Mouse (Mus musculus) bone marrow macrophage, adult 2 months (primary cell): ENCODE measurements around the gene Ankrd10. TPM values are rescaled to one million over a fixed set of nuclear protein-coding genes. Genes with fewer than 3 reads are reported as not detected.
"Not testable (repeated sequence)": the region's sequence is repeated elsewhere in the genome, so short reads cannot be mapped to it uniquely, and the experiment has no call there.

ENCODE experiments used
- H3K27ac ChIP-seq: 2 replicates; pipeline ENCODE4 v1.5.1; 2012; ENCODE audit warnings: low read depth, low read length; ENCODE audit not compliant: insufficient read depth
- H3K4me1 ChIP-seq: 2 replicates; pipeline ENCODE4 v1.6.1; 2012; ENCODE audit warnings: low read length; ENCODE audit not compliant: control insufficient read depth, insufficient read depth
- H3K4me3 ChIP-seq: 2 replicates; pipeline ENCODE4 v1.5.1; 2012; ENCODE audit warnings: mild to moderate bottlenecking, low read length, moderate library complexity; ENCODE audit not compliant: insufficient read depth
- CTCF ChIP-seq: IDR thresholded peaks from 2 replicates; pipeline ENCODE4 v1.5.1; 2012; ENCODE audit warnings: low read depth, mild to moderate bottlenecking, low read length, moderate library complexity
- POLR2A ChIP-seq: IDR thresholded peaks from 2 replicates; pipeline ENCODE4 v1.6.1; 2012; ENCODE audit warnings: mild to moderate bottlenecking, low read depth, low read length, borderline replicate concordance
- polyA plus RNA-seq: library from polyadenylated mRNA; stranded (reverse); fragments of >200 nt; gene quantifications from 2 replicates; pipeline ENCODE4 v1.2.4, GENCODE M21; 2012; ENCODE audit not compliant: missing spikeins, insufficient read depth, insufficient read length

Ankrd10 gene
- 23.0 and 25.8 TPM in 2 replicates for polyA plus RNA-seq

DNA sequence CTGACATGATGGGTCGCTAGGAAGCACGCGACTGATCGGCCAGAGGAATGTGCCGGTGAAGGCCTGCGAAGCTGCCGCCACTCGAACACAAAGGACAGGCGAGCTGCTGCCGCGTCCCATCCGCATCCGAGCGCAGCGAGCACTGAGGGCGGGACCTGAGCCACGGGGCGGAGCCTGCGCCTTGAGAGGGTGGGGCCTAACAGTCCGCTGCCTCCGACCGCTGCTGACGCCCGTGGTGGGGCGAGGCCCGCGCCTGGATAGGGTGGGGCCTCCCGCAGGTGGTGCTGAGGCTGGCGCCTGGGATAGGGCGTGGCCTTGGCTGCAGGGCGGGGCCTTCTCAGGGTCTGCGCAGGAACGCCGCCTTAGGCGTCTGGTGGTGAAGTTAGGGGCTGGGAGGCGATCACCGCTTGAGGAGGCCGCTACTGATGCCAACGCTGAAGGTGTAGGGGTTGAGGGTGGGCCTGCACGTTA, at the start of gene Ankrd10:
Gene Ankrd10 (minus strand): TSS at position 147 of the 471 bp plus-strand sequence.
- H3K4me3 ChIP-seq, result peak within 1 kb of the TSS; percentile 97
- peaks cover 19% of the 10 kb centered on the region for H3K4me1 ChIP-seq
- TF ChIP-seq CTCF, result no peak
- 0 out of 2 replicates have a peak, but pooled peaks have one; percentile 49 for TF ChIP-seq POLR2A
- peak within 1 kb of the TSS; percentile 83 for H3K27ac ChIP-seq

DNA sequence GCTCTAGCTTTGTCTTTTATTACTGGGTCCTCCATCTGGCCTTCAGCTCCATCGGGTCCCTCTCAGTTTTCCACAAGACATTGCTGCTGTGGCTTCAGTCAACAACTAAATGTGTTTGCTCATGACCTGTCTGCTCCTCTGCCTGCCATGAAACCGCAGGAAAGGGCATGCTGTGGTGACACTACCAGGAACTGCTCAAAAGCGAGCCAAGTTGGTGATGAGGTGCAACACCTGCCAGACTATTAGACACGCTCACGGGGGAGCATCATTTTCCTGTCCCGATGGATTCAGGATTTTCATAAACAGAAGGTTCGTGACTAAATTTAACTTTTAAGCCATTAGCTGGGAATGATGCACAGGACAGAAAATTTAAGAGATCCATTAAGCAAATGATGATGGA, 49.0 kb upstream of the Ankrd10 start:
- Histone ChIP-seq H3K4me3 (no peak overlapping the region), H3K4me1 (no peaks in the 10 kb centered on the region), H3K27ac (no peak overlapping the region)
- no peak for TF ChIP-seq CTCF
- TF ChIP-seq POLR2A, result no peak

DNA sequence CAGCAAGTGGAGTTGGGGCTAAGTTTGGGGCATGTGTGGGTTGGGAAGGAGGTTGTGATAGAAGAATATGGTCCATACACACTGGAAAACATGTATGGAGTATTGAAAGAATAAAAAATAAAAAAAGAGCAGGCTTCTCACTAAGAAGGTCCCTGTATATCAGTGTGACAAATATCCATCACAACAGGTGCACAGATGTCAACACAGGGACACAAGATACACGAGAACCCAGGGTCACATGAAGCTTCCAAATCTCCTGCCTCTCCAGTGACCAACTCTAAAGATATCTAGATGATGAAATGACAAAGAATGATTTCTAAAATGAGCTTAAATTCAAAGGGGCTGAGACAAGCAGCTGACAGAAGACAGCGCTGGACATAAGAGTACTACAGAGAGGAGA, 32.8 kb upstream of the Ankrd10 start:
- no peak overlapping the region for H3K4me3 ChIP-seq
- H3K4me1 ChIP-seq, result no peaks in the 10 kb centered on the region
- TF ChIP-seq CTCF, result no peak
- no peak for TF ChIP-seq POLR2A
- H3K27ac ChIP-seq, result no peak overlapping the region

DNA sequence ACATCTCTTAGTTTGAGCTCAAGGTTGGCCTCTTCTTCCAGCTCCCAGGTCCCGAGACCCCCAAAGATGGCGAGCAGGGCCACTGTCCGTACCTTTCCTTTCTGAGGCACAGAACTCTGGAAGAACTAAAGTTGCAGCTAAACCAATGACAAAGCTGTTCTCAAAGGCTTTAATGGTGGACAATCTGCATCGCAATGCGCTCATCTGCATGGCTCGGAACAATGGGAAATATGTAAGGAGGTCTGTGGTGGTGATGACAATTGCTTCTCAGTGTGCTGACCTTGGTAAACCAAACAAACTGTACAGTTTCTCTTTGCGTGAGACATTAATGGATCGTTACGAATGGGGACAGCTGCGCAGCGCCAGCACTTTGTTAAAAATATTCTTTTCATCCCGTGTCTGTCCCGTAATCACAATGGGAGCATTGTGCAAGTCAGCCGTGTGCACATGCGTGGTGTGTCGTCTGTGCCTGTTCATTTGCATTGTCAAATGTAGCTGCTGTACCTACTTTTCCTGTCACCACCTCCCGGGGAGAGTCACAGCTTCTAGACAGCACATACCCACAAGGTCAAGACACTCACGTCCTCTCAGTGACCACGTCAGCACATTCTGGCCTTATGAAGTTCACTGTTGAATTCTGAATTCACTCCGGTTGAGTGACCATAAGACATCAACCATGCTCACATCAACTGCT, 30.6 kb upstream of the Ankrd10 start:
- not testable (repeated sequence) for H3K4me1 ChIP-seq, H3K4me3 ChIP-seq, H3K27ac ChIP-seq

DNA sequence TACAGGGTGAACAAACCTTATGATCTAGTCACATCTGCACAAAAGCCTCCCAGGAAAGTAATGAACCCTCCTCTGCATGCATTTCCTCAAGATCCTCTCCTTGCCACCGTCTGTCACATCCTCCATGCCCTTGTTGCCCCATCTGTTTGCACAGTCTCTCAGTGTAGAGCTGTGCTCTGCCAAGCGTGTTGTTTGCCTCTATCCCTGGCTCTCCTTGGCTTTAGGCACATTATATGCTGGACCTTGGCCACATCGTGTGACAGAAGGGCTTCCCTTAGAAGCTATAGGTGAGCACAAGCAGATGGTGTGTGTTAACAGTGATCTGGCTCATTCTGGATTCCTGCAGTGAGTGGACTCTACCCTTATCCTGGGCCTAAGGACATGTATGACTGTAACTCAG, 26.4 kb upstream of the Ankrd10 start:
- no peak for TF ChIP-seq CTCF
- no peak for TF ChIP-seq POLR2A
- Histone ChIP-seq H3K4me1 (no peaks in the 10 kb centered on the region), H3K4me3 (no peak overlapping the region), H3K27ac (no peak overlapping the region)

DNA sequence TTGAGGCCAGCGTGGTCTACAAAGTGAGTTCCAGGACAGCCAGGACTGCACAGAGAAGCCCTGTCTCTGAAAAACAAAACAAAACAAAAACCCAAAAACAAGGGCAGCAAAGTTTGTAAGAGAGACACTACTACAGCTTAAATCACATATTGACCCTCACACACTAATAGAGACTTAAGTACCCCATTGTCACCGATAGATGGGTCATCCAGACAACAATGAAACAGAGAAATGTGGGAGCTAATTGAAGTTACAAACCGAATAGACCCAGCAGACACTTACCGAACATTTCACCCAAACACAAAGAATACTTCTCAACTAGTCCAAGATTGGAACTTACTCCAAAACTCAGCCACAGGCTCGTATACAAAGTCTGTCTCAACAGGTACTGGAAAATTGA, 14.5 kb upstream of the Ankrd10 start:
- TF ChIP-seq POLR2A, result no peak
- no peak for TF ChIP-seq CTCF
- no peaks in the 10 kb centered on the region for H3K4me1 ChIP-seq

DNA sequence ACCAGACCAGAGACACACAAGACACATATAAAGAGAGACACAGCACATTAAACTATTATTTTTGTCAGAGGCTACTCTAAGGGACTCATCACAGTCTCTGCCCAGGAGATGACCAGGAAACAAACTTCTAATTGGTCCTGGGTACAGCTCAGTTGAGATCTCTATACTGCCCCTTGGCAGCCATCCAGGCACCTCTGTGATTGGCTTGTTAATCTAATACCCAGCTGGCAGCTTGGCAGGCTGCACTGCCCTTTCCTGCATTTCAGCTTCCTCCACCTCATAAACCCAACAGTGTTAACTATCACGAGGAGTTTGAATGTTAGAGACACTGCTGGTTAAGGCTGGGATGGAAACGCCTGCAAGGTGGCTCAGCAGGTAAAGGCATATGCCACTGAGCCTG, 7.6 kb upstream of the Ankrd10 start:
- Histone ChIP-seq H3K27ac (no peak overlapping the region), H3K4me3 (no peak overlapping the region), H3K4me1 (no peaks in the 10 kb centered on the region)
- no peak for TF ChIP-seq POLR2A
- no peak for TF ChIP-seq CTCF

More for the DNA sequence above, 14.5 kb upstream of the Ankrd10 start:
- Histone ChIP-seq H3K4me3 (no peak overlapping the region), H3K27ac (no peak overlapping the region)

DNA sequence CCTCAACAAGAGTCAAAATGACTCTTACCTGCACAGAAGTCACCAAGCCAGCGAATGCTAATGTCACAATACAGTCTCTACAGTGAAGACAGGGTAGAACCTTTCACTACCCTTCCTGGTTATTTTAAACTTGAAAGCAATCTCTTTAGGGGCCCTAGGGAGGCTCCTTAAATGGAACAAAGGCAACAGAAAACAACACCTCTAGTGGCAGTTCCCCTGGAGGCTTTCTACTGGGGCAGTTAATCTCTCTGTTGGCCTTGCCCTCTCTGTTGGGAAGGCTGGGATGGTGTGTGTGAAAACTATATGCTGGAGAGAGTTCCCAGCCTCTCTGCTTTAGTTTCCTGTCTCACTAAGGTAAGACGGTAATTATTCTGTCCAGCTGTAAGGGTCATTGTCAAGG, 5.0 kb upstream of the Ankrd10 start:
- Histone ChIP-seq H3K4me1 (peaks cover 6% of the 10 kb centered on the region), H3K4me3 (no peak overlapping the region), H3K27ac (no peak overlapping the region)
- no peak for TF ChIP-seq CTCF
- TF ChIP-seq POLR2A, result no peak

DNA sequence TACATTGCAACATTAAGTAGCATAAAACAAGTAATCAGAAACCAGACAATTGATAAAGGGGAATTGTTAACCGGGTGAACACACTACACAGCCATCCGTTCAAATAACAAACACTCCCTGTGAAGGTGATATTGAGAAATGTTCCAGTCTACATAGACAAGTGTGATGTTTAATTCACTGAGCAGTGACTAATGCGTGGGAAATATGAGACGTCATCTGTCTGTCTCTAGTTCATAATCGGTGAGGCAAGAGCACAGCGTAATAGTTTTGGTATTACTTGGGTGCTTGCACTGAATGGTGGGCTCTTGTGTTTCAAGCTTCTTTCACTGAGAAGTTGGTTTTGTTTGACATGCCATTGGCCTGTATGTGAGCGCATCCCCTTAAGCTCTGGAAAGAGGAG, 2.0 kb upstream of the Ankrd10 start:
- Histone ChIP-seq H3K27ac (no peak overlapping the region), H3K4me1 (peaks cover 16% of the 10 kb centered on the region), H3K4me3 (no peak overlapping the region)
- no peak for TF ChIP-seq CTCF
- no peak for TF ChIP-seq POLR2A

DNA sequence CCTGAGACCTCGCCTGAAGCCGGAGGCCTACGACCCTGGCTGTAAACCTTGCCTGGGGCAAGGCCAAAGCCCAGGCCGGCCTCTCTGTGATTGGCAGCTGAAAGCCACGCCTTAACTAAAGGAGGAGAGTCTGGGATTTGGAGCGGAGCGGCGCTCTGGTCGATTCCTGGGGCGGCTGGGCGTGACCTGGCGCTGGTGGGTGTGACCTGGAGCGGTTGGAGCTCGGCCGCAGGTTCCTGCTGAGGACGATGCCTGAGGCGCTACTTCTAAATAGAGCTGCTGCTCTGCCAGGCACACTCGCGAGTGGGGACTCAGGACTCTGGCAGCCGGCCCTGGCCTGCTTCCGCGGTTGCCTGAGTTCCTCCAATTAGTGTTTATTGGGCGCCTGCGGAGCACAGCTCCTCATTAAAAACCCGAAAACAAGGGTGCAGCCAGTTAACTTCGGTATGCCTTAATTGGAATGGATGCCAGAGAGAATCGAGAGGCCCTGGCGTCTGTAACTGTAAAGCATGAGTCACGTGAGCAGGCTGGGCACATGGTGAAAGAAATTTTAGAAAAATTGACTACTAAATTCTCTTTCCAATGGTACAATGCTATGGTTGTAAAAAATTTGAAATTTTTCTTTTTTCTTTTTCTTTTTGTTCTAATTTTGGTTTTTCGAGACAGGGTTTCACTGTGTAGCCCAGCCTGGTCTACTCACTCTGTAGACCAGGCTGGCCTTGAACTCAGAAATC, 934 bp upstream of the Ankrd10 start:
- peaks cover 17% of the 10 kb centered on the region for H3K4me1 ChIP-seq
- TF ChIP-seq POLR2A (no peak), CTCF (no peak)
- peak overlapping the region; percentile 83 for H3K27ac ChIP-seq
- H3K4me3 ChIP-seq, result peak overlapping the region; percentile 58
